Mouse (Mus musculus) spleen, adult 2 months (tissue): ENCODE data around the gene Gm128.

ENCODE experiments used
- CTCF ChIP-seq: fragments of 200-500 bp; IDR thresholded peaks from 2 replicates; pipeline ENCODE4 v1.5.1; 2011; ENCODE audit warnings: mild to moderate bottlenecking, inconsistent platforms; ENCODE audit not compliant: insufficient read depth, insufficient read length, insufficient replicate concordance; ENCODE audit errors: extremely low read depth
- POLR2A ChIP-seq: fragments of 200-500 bp; IDR thresholded peaks from 2 replicates; pipeline ENCODE4 v1.6.1; 2011; ENCODE audit warnings: low read depth, low read length, inconsistent platforms

DNA sequence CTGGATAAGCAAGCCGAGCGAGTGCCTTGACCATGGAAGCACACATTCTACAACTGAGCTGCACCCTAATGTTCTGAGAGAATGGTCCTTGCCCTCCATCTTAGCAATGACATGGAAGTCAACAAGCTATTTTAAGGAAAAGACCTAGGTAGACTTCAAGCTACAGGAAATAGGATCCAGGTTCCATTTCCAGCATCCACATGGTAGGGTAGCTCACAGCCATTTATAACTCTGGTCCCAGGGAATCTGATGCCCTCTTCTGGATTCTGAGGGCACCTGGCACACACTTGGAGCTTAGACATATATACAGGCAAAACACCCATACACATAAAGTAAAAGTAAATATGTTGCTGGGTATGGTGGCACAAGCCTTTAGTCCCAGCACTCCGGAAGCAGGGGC lies 24.7 kb upstream of the Gm128 start:
- no peak for TF ChIP-seq POLR2A
- no peak for TF ChIP-seq CTCF
